Mouse (Mus musculus) forebrain, embryonic 13.5 days (tissue): ENCODE measurements around the gene Tm4sf5. TPM values are rescaled to one million over a fixed set of nuclear protein-coding genes. Genes with fewer than 3 reads are reported as not detected.
"Not testable (repeated sequence)": the region's sequence is repeated elsewhere in the genome, so short reads cannot be mapped to it uniquely, and the experiment has no call there.

Experiments
- ATAC-seq: fragments of 200-750 bp; cut with Nextera tagmentation; 2 replicates; pipeline ENCODE4 v1.8.0; 2017
- H3K27ac ChIP-seq: fragments of 300-500 bp; sonication (generic); 2 replicates; pipeline ENCODE4 v1.5.1; 2015; ENCODE audit warnings: inconsistent platforms, mild to moderate bottlenecking, moderate library complexity
- H3K27me3 ChIP-seq: fragments of 300-500 bp; sonication (generic); 2 replicates; pipeline ENCODE4 v1.6.1; 2015; ENCODE audit warnings: mild to moderate bottlenecking, inconsistent platforms
- H3K36me3 ChIP-seq: fragments of 300-500 bp; sonication (generic); 2 replicates; pipeline ENCODE4 v1.6.1; 2015; ENCODE audit warnings: mild to moderate bottlenecking, inconsistent platforms; ENCODE audit not compliant: poor library complexity, severe bottlenecking
- H3K4me1 ChIP-seq: fragments of 300-500 bp; sonication (generic); 2 replicates; pipeline ENCODE4 v1.6.1; 2015; ENCODE audit warnings: inconsistent platforms
- H3K4me2 ChIP-seq: fragments of 300-500 bp; sonication (generic); 2 replicates; pipeline ENCODE4 v1.6.1; 2015; ENCODE audit warnings: inconsistent platforms, mild to moderate bottlenecking, moderate library complexity
- H3K4me3 ChIP-seq: fragments of 300-500 bp; sonication (generic); 2 replicates; pipeline ENCODE4 v1.5.1; 2015; ENCODE audit warnings: mild to moderate bottlenecking, inconsistent platforms
- H3K9ac ChIP-seq: fragments of 300-500 bp; sonication (generic); 2 replicates; pipeline ENCODE4 v1.6.1; 2015; ENCODE audit warnings: mild to moderate bottlenecking, inconsistent platforms
- H3K9me3 ChIP-seq: fragments of 300-500 bp; sonication (generic); replicated peaks from 2 replicates; pipeline ENCODE4 v1.6.1; 2016; ENCODE audit warnings: inconsistent platforms
- WGBS: fragments of 180-500 bp; shearing (Covaris S2); methylation state at CpG from one replicate; pipeline ENCODE4 v1.1.7; 2015; 5-methylcytosine and 5-hydroxymethylcytosine counted together
- polyA plus RNA-seq: library from polyadenylated mRNA; unstranded; fragments of >200 nt; fragmentation: Nextera tagmentation; extraction: Ambion mirVana; gene quantifications from 2 replicates; pipeline ENCODE4 v1.2.1, GENCODE M21; 2015

Gene Tm4sf5
- 0.17 and 0.30 TPM in 2 replicates for polyA plus RNA-seq

- no peak for ATAC-seq
- no peak within 1 kb of the TSS for H3K4me3 ChIP-seq
- no peaks in the 10 kb centered on the region for H3K27me3 ChIP-seq
- H3K4me2 ChIP-seq: no peak within 1 kb of the TSS
- no peak within 1 kb of the TSS for H3K9ac ChIP-seq
- 82% methylated on average over 9 of the region's 9 CpGs for WGBS
- no peak within 1 kb of the TSS for H3K27ac ChIP-seq
- no peaks in the 10 kb centered on the region for H3K36me3 ChIP-seq
- no peaks in the 10 kb centered on the region for H3K9me3 ChIP-seq
- 0 out of 2 replicates have a peak, but pooled peaks cover 4% of the 10 kb centered on the region for H3K4me1 ChIP-seq
These were observed at the start of gene Tm4sf5 for GRCm38 (mm10) chr11:70504970-70505369. Tm4sf5 (plus strand) TSS chr11:70505244.

- WGBS: 20% methylated on average over 32 of the region's 32 CpGs
- Histone ChIP-seq H3K27ac (no peak within 1 kb of the TSS), H3K27me3 (peaks cover 50% of the 10 kb centered on the region), H3K9me3 (no peaks in the 10 kb centered on the region), H3K4me3 (peak within 1 kb of the TSS; percentile 41), H3K4me1 (peaks cover 10% of the 10 kb centered on the region), H3K9ac (peak within 1 kb of the TSS; percentile 68), H3K4me2 (peak within 1 kb of the TSS; percentile 74), H3K36me3 (peaks cover 6% of the 10 kb centered on the region)
- ATAC-seq: no peak
These were observed 46.1 kb upstream of the Tm4sf5 start, which contains the start of gene Zmynd15 for GRCm38 (mm10) chr11:70458688-70459600. Zmynd15 (plus strand) TSS chr11:70459433.

- Histone ChIP-seq H3K4me1 (peaks cover 10% of the 10 kb centered on the region), H3K9me3 (no peaks in the 10 kb centered on the region), H3K27ac (no peak within 1 kb of the TSS), H3K36me3 (peaks cover 5% of the 10 kb centered on the region; the same call in 1 of the 2 replicates), H3K9ac (peak within 1 kb of the TSS; percentile 68), H3K4me2 (peak within 1 kb of the TSS; percentile 74), H3K4me3 (peak within 1 kb of the TSS; percentile 41), H3K27me3 (peaks cover 57% of the 10 kb centered on the region)
- ATAC-seq: no peak
- WGBS: 5% methylated on average over 30 of the region's 30 CpGs
These were observed 45.4 kb upstream of the Tm4sf5 start, which contains the start of gene Cxcl16 for GRCm38 (mm10) chr11:70459601-70460101. Cxcl16 (minus strand) TSS chr11:70459984.

- WGBS: 91% methylated on average over 5 of the region's 5 CpGs
- Histone ChIP-seq H3K36me3 (no peaks in the 10 kb centered on the region), H3K4me2 (no peak overlapping the region), H3K27ac (no peak overlapping the region), H3K27me3 (peaks cover 62% of the 10 kb centered on the region), H3K4me1 (peaks cover 22% of the 10 kb centered on the region), H3K4me3 (no peak overlapping the region), H3K9ac (no peak overlapping the region), H3K9me3 (no peaks in the 10 kb centered on the region)
- ATAC-seq: no peak
These were observed 41.1 kb upstream of the Tm4sf5 start for GRCm38 (mm10) chr11:70463970-70464369.

GRCm38 (mm10) chr11:70465211-70465610 is 39.8 kb upstream of the Tm4sf5 start:
- Histone ChIP-seq H3K4me3 (peak overlapping the region; percentile 26), H3K4me1 (peaks cover 14% of the 10 kb centered on the region), H3K9me3 (no peaks in the 10 kb centered on the region), H3K4me2 (peak overlapping the region; percentile 56), H3K27ac (no peak overlapping the region), H3K27me3 (peaks cover 49% of the 10 kb centered on the region), H3K9ac (peak overlapping the region; percentile 45), H3K36me3 (no peaks in the 10 kb centered on the region)
- 21% methylated on average over 16 of the region's 16 CpGs for WGBS
- ATAC-seq: no peak

- H3K4me1 ChIP-seq: peaks cover 14% of the 10 kb centered on the region
- peak overlapping the region; percentile 26 for H3K4me3 ChIP-seq
- H3K27ac ChIP-seq: no peak overlapping the region
- WGBS: 5% methylated on average over 23 of the region's 23 CpGs
- no peaks in the 10 kb centered on the region for H3K9me3 ChIP-seq
- ATAC-seq: no peak
- no peaks in the 10 kb centered on the region for H3K36me3 ChIP-seq
- peak overlapping the region; percentile 62 for H3K9ac ChIP-seq
- peaks cover 43% of the 10 kb centered on the region for H3K27me3 ChIP-seq
- peak overlapping the region; percentile 56 for H3K4me2 ChIP-seq
These were observed 39.2 kb upstream of the Tm4sf5 start for GRCm38 (mm10) chr11:70465824-70466223.

- Histone ChIP-seq H3K27ac (no peak overlapping the region), H3K9ac (no peak overlapping the region), H3K4me2 (no peak overlapping the region), H3K4me3 (no peak overlapping the region), H3K9me3 (no peaks in the 10 kb centered on the region), H3K4me1 (peaks cover 14% of the 10 kb centered on the region), H3K36me3 (no peaks in the 10 kb centered on the region), H3K27me3 (peaks cover 28% of the 10 kb centered on the region)
- ATAC-seq: no peak
- 89% methylated on average over 5 of the region's 5 CpGs for WGBS
These were observed 37.0 kb upstream of the Tm4sf5 start for GRCm38 (mm10) chr11:70467902-70468619.

DNA sequence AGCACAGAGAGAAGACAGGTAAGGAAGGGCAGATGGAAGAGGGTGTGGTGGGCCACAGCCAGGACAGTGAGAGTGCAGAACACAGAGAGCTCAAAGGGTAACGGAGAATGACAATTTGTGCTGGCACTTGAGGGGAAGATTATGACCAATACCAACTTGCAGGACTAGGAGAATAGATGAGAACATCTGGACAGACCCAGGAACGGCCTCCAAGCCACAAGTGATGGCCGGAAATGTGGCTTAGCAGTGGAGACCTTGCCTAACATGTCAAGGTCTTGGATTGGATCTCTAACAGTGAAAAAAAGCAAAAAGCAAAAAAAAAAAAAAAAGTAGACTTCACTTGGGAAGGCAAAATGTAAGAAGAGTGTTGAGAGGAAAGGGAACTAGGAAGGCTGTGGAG is 35.3 kb upstream of the Tm4sf5 start:
- Histone ChIP-seq H3K4me1 (peaks cover 14% of the 10 kb centered on the region), H3K27me3 (peaks cover 14% of the 10 kb centered on the region), H3K4me2 (no peak overlapping the region), H3K9me3 (no peaks in the 10 kb centered on the region), H3K9ac (no peak overlapping the region), H3K36me3 (no peaks in the 10 kb centered on the region), H3K27ac (no peak overlapping the region), H3K4me3 (no peak overlapping the region)
- 87% methylated on average over 3 of the region's 3 CpGs for WGBS
- no peak for ATAC-seq

DNA sequence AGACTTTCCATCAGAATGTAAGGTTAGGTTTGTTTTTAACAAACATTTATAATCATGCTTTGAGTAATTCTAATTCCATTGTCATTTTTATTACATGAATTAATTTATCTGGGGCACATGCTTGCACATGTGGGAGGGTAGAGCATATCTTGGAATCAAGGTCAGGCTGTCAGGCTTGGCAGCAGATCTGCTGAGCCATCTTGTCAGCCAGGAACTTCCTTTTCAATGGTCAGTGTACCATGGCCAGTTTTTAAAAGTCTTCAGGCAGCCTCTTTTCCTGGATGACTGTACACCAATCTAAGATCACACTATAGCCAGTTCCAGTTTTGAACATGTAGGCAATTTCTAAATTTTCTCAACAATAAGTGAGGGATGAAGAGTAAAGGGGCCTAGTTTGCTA is 32.3 kb upstream of the Tm4sf5 start:
- Histone ChIP-seq H3K27ac (no peak overlapping the region), H3K4me2 (no peak overlapping the region), H3K9ac (no peak overlapping the region), H3K36me3 (no peaks in the 10 kb centered on the region), H3K4me3 (no peak overlapping the region), H3K27me3 (no peaks in the 10 kb centered on the region), H3K9me3 (no peaks in the 10 kb centered on the region), H3K4me1 (no peaks in the 10 kb centered on the region)
- ATAC-seq: no peak

- H3K9ac ChIP-seq, H3K4me3 ChIP-seq, ATAC-seq, H3K27ac ChIP-seq, H3K4me1 ChIP-seq, H3K4me2 ChIP-seq, H3K9me3 ChIP-seq, H3K36me3 ChIP-seq, H3K27me3 ChIP-seq: not testable (repeated sequence)
- WGBS: 93% methylated on average over 5 of the region's 5 CpGs
These were observed 31.8 kb upstream of the Tm4sf5 start for GRCm38 (mm10) chr11:70473291-70473690.

DNA sequence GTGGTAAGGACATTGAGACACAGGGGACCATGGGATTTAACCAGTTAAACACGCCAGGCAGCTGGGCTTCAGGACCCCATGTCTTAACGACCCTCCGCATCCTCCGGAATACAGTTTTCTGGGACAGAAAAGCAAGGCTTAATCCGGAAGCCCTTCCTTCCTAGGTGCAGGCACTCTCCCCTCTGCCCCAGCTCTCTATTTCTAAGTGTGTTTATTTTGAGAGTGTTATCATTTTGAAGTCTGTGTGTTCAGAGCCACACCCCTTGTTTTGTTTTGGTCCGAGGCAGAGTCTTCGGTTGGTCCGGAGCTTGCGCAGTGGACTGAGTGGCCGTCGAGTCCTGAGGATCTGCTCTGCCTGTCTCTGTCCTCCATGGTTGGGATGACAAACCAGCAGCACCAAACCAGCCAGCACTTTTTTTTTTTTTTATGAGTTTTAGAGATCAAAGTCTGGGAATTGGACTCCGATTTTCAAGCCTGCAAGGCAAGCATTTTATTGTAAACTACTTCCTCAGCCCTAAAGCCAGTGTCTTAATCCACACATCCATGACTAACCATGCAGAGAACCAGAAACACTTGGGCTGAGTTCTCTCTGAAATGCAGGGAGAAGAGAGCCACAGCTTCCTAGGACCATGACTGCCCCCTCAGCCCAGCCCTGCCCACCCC is 30.0 kb upstream of the Tm4sf5 start:
- Histone ChIP-seq H3K4me1 (no peaks in the 10 kb centered on the region), H3K27me3 (no peaks in the 10 kb centered on the region), H3K4me2 (no peak overlapping the region), H3K9me3 (no peaks in the 10 kb centered on the region), H3K36me3 (no peaks in the 10 kb centered on the region), H3K4me3 (no peak overlapping the region), H3K27ac (no peak overlapping the region), H3K9ac (no peak overlapping the region)
- WGBS: 85% methylated on average over 12 of the region's 12 CpGs
- no peak for ATAC-seq
